Mouse (Mus musculus) layer of hippocampus, postnatal 14 days (tissue): ENCODE measurements around the gene Naa16. TPM values are rescaled to one million over a fixed set of nuclear protein-coding genes. Genes with fewer than 3 reads are reported as not detected.
A peak's percentile ranks its signal among the peaks of the same experiment; 100 is the strongest.

Experiments used
- DNase-seq, 2 experiments: peaks; one replicate each; pipeline ENCODE4 v3.0.0; 2021 to 2022; ENCODE audit warnings: low spot score in 2 of 2, mixed read lengths in 1 of 2
- total RNA-seq, 2 experiments: library from RNA; stranded (reverse); gene quantifications; 2 replicates each; pipeline ENCODE4 v1.2.3; 2021

The Naa16 gene
- total RNA-seq, 2 experiments from 2014 or later = 10.1 to 11.9 TPM

DNA sequence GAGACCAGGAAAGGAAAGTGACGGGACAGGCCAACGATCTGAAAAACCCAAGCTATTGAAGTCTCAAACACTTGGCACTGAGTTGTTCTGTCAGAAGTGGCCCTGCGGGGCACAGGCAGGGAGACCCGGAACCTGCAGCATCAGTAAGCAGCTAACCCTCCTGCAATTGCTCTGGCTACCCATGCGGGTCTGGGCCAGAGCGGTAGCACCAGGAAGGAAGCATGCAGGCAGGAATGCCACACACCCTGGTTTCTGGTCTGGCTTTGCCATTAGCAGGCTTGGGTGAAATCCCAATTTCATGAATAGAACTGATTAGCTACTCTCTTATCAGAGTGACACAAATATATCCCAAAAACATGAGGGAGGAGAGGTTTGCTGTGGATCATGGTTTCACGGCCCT lies 58.6 kb downstream of the Naa16 start:
- DNase-seq = no peak

DNA sequence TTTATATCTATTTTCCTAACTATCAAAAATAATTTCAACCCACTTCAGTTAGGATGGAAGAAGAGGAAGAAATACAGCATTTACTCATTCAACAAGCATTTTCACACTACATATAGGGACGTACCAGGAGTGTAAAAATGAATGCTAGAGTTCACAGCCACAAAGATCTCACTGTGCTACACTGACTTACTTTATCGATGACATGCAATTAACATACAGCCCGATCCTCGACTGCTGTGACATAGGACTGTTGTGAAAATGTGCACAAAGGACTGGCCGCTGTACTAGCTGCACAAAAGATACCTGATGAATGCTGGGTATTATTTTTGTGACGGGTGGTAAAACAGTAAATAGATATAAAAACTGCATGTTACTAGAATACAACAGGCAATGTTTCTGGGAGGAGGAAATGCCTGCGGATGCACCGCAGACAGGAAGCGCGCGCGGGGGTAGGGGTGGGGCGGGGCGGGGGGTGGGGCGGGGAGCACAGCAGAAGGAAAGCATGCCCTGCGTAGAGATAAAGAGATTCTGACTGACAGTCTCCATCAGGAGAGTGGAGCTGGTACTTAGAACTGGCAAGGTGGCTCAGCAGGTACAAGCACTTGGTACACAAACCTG lies 59.5 kb downstream of the Naa16 start:
- no peak for DNase-seq

DNA sequence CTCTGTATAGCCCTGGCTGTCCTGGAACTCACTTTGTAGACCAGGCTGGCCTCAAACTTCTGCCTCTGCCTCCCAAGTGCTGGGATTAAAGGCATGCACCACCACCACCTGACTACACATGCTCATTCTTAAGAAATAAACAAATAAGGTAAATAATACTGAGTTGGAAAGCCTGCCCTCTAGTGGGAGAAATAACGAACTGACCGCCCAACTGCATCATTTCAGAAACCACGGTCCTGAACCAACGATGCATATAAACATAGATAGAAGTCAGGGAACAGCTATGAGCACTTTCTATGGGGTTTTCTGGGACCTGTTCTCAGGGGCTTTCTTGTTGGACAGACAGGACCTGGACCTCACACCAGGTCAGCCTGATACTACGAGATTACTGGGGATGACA lies 63.5 kb downstream of the Naa16 start:
- peak in 1 of 2 experiments; percentile 45 for DNase-seq

DNA sequence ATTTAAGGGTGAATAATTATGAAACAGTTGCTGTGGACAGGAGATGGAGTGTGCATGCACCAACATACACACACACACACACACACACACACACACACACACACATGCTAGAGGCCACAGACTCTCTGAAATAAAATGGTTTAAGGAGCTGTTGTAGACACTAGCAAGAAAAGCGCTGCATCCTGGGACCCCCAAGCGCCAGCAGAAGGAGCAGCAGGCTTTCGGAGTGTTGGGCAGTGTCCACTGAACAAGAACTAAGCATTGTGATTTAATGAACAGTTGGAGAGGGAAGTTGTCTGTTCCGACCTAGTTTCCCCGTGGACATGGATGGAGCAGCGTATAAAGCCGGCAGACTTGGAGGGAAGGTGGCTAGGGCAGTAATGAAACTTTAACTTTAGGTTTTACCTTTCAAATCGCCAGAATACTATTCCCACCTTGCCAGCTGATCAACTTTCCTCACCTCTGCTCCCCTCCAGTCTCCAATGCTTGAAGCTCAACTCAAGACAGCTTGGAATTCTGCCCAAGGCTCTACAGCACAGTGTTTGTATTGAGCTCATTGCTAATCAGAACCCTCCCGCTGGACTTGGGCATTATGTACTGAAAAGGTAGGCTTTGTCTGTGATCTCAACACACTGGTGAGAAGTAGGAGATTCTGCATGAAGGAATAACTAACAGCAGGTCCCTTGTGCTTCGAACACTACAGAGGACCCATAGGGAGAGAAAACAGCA lies 66.3 kb downstream of the Naa16 start:
- no peak for DNase-seq

DNA sequence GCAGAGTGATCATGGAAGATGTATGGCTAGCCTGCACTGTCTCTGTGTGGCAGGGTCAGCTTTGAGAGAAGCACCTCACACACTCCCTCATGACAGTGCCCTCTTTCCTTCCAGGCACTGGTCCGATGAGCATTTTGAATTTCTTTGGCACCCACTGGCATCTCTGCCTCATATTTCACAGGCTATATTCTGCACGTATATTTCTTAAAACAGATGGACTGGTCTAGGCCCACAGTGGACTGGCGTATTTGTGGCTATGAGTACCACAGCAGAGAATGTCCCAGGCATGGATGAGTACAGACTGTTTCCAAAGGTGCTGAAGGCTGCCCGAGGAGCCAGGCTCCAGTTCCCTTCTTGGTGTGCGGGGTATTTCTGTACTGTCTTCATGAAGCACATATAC lies 68.7 kb downstream of the Naa16 start:
- DNase-seq = no peak

DNA sequence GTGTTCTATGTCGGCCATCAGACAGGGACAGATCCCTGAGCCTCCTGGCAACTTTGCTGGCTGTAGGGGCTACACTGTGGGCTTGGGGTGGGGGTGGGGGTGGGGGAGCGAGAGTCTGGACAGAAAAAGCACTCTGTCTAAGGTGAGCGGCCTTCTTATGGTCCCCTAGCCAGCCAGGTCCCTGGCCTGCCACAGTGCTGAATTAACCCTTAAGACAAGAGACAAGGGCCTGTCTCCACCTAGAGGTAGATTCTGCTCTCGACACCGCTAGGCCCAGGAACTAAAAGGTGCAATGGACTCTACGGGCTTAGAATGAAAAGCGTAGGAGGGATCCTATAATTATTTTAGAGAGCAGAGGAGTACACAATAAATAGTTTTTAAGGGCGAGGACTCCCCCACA lies 69.4 kb downstream of the Naa16 start:
- no peak for DNase-seq

DNA sequence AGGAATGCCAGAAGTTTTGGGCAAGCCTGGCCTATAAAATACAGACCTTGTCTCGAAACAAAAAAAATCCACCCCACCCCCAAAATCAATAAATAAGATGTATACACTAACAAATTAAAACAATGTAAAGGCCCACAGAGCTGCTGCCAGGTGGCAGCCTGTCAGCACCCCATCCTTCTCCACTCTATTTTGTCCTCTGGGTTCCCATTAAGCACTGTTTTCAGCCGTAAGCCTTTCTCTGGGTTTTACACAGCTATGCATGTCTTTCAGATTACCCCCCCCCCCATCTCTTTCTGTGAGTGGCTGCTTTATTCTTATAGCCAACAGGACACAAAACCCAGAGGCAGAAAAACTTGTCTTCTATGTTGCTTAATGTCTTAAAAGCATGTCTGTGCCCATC lies 73.0 kb downstream of the Naa16 start:
- DNase-seq = no peak

DNA sequence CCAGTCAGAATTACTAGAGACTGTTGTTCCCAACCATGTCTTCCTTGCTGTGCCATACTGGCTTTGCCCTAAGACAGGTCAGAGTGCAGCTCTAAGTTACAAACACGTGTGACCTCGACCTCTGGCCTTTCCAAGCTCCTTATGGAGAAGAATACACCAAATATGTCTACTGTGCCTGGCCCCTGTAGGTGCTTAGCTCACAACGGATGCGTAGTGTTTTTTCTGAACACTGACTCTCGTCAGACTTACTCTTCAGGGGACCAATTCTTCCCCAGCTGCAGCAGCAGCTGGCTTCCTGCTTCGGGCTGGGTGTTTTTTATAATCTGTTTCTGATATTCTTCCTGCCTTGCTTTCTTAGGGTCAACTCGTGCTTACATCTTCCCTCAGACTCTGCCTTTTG lies 74.7 kb downstream of the Naa16 start:
- DNase-seq = no peak

DNA sequence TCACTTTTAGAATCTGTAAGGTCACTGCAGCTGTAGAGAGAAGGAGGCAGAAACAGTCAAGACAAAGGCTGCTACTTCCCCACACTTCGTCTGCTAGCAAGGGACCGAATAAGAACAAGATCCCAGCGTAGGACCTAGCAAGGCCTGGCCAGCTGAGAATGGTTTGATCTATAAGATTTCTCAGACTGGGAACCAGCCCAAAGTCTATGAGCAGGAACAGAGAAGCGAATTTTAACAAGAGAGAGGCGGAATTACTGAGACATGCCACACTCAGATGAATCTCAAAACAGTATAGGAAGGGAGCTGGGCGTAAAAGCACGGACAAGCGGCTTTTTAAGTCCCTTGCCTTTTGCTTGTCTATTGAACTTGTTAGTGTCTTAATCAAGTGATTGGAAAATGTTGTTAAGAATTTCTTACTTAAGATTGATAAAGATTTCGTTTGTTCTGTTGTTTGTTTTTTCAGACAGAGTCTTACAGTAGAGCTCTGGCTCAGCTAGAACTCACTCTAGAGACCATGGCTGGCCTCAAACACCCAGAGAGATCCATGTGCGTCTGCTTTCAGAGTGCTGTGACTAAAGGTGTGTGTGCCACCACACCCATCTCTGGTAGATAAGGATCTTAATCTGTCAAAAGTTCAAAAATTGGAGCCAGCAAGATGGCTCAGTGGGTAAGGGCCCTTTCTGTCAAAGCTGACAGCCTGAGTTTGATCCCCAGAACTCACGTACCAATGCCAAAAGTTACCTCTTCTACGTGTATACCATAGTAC lies 76.2 kb downstream of the Naa16 start:
- no peak for DNase-seq

DNA sequence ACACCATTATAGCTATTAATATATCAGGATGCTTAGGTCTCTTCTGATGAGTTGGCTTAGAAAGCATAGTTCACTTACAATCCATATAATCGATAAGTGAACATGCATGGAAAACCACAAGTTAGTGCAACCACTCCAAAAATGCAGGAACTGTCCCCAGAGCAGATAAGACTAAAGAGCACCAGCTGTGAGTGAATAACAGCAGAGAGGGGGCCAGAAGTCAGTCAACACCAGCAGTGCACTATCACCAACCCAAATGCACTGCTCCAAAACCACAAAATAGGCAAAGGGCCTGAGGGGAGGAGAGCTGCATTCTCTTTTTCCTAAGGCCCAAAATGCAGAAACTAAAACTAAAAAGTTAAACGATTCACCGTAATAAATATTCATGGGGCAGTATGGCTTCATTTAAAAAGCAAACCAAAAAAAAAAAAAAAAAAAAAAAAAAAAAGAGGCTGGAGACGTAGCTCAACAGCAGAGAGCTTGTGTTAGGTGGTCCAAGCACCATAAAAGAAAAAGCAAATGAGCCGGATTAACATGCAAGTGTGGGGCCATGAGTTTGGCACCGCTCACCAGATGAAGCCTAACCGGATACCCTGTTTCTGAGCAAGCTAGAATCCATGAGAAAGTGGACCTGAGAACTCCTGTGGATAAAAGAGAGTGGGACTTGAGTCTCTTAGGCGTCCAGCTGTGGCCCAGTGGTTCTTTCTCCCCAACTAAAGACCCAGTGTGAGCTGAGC lies 77.0 kb downstream of the Naa16 start:
- no peak for DNase-seq

DNA sequence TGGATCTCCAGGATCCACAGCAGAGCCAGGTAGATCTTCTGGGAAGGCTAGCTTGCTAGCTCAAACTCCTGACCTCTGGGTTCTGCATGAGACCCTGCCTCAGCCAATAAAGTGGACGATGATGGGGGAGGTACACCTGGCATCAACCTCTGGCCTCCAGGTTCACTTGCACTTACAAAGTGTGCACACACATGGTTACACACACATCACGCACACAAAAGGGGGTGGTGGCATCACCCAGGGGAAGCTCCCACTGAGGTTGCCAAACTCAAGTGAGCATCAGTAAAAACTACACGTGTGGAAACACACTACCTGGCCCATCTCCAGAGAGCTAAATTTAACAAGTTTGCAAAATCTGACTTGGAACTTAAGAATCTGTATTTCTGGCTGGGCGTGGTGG lies 77.9 kb downstream of the Naa16 start:
- no peak for DNase-seq

DNA sequence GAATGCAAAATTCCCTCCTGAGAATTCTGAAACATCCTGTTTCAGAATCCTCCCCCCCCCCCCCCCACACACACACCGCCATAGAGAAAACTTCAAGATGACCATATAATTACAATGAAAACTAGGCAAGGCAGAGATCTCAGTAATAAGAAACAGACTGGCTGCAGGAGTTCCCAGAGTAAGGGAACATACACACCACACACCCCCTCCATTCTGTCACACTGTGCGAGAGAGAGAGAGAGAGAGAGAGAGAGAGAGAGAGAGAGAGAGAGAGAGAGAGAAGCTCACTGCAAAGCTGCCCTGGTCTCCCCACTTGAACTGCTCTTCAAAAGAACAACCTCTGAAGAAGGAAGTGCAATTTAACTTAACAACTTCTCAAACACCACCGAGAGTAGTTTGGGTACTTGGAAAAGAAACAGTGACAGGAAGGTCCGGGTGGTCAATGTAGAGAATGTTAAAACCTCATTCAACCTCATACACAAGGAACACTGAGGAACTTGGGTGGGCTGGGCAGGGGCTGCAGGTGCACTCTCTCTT lies 78.6 kb downstream of the Naa16 start:
- DNase-seq = no peak

DNA sequence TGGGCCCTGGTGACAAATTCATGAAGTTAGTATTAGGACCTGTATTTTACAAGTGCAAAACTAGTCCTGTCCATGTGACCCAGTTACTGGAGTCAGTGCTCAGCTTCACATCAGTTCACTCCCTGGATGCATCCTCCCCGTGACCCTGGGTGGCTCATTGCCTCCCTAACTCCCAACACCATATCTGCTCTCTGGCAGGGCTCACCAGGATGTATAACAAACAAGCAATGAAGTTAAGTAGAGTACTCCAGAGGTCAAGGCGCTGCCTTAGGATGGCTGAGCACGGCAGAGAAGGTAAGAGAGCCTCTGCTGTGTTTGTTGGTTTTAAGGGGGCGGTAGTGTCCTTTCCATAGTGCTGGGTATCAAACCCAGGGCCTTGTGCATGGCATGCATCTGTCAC lies 81.5 kb downstream of the Naa16 start:
- DNase-seq = no peak

DNA sequence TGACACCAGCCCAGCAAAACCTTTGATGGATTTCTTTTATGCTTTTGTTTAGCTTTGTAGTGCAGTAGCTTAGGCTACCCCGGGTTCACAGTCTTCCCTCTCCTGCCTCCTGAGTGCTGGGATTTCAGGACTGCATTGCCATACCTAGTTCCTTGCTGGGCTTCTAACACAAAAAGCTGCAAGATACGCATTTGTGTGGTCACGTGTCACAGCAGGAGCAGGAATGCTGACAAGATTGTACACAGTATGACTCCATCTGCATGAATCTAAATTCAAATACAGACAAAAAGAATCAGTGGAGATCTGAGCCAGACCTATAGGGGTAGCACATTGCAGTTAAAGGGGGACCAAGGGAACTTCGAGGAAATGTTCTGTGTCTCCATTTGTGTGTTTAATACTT lies 82.2 kb downstream of the Naa16 start:
- no peak for DNase-seq

DNA sequence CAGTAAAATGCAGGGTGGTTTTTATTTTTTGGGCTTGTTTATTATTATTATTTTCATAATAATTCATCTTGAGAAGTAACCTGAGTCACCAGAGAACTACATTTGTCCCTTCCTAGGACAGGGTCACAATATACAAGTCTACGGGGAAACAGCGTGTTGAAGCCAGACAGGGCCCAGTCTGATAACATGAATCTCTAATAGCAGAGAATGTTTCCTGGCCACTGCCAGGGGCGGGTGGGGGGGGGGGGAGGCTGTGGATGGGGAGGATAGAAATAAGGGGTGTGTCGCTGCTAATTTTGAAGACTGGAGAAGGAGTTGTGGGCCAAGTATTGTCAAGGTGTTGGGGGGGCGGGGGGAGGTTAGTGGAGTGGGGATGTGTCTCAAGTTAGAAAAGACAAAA lies 82.7 kb downstream of the Naa16 start:
- no peak for DNase-seq

DNA sequence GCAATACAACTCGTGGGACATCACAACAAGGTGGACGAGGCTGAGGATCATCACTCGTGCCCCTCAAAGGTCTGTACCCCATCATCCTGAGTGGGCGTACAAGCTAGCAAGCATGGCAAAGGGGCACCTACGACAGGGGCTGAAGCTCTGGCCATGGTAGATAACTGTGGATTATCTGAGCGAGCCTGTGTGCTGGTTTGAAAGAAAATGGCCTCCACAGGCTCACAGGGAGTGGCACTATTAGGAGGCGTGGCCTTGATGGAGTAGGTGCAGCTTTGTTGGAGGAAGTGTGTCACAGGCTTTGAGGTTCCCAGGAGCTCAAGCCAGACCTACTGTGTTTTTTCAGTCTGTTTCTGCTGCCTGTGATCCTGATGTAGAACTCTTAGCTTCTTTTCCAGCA lies 83.4 kb downstream of the Naa16 start:
- no peak for DNase-seq

DNA sequence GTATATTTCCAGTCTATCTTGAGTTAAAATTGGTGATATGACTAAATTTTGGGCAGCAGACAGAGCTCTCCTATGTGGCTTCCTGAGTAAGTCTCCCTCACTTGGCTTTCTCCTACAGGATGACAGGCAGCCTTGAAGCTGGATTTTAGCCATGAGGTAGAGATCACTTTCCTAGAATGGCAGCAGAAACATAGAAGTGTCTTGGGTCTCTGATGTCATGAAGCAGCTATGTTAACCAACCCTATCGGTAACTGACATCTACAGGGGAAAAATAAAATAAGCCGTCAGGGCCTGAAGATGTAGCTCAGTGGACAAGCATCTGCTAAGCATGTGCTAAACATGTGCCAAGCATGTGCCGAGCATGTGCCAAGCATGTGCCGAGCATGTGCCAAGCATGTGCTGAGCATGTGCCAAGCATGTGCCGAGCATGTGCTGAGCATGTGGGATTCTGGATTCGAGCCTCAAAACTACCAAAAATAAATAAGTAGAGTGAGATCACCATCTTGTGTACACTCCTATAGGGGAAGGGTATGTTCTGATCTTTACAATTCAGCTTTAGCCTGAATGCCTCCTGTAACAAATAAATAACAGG lies 85.6 kb downstream of the Naa16 start:
- no peak for DNase-seq

DNA sequence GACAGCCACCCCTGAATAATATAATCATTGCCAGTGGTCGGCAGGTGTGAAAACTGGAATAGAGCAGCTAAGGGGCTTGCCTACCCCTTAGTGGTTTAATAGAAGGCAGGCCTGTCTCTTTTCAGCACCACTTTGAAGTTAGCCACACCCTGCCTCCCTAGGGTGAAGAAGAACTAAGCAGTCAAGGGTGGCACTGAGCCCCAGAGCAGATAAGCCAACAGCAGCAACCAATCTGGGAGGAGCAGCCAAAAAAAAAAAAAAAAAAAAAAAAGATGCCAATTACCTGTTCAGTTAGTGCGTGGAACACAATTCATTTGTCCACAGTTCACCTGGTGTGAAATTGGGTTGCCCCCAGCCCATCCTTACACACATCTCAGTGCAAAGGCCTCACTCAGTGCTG lies 87.4 kb downstream of the Naa16 start:
- DNase-seq = no peak

DNA sequence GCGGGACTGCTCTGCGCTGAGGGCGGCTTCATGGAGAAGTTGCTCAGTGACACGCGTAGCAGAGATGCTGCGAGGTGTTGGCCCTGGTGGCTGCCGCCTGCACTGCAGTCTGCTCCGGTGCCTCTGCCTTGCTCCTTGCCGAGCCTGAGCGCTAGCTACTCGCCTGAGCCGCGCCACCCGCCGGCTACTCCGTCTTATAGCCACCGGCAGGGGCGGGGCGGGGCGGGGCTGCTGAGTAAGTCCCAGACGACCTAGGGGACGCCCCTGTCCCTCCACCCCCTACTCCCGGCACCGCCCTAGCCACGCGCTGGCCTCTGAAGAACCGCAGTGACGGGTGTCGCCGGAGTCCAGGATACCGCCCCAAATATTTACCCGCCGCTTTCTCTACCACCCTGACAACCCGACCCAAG lies 89.1 kb downstream of the Naa16 start, which contains the start of gene Rgcc:
Gene Rgcc, minus strand, starts transcription at position 180 of the 410 bp plus-strand sequence.
- DNase-seq = peak; percentile 91 to 93

DNA sequence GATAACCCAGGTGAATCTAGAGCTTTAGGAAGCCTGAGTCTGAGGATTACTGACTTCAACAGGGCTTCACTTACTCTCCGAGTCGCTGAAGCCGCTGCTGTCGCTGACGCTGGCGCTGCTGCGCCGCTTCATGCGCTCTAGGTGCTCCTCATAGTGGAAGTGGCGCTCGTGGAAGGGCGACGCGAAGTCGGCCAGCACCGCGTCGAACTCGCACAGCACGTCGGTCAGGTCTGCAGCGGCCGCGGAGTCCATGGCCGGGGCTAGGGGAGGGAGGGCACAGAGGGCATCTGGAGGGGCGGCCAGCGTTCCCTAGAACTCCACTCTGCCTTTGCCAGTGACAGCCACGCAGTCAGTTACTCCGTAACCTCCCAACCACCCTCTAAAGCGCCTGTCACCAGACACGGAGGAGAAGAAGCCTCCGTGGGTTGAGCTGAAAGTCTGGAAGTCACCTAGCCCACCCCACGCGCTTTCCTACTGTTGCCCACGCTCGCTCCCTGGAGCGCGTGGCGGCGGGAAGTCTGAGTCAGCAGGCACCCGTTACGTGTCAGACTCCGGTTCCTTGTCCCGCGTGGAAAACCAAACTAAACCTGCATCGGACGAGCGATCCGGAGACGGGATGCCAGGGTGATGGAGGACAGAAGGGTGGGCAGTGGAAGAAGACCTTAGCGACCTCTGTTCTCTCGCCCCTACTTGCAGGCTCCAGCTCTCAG lies 89.8 kb downstream of the Naa16 start:
- no peak for DNase-seq
